8 mouse cellular contexts compared by ENCODE assay signal in the genomic region with DNA sequence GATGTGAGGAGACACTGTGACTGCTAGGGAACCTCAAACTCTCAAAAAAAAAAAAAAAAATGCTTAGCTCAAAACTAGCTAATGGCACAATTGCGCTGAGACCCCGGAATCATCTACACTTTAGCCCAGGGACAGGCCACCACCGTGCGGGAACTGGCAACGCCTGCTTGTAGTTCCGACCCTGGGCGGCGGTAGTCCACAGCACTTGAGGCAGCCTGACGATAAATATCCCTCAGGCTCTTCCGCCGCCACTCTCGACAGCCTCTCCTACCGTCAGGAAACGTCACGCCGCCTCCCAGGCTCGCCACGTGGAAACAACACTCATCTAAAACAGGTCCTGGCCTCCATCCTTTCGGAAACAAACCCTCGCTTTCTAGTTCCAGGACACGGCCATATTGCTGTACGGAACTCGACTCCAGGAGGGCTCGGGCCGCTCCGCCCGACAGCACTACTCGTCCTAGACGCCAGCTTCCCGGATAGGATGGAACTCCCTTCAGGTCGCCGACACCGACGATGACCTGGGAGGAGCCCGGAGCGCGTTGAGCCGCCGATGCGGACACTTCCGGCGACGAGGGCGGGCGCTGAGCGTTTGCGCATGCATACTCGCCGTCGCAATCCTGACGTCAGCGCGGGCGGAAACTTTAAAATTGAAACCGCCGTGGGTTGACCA. TPM values are rescaled to one million over a fixed set of nuclear protein-coding genes. Genes with fewer than 3 reads are reported as not detected.
DNase-seq lines count a peak whose midpoint lies in the region; ATAC-seq and TF ChIP-seq lines count a peak whose summit lies in the region.

A gene (minus strand): TSS at position 554 of the 670 bp plus-strand sequence.

- H3K4me3 ChIP-seq in CH12.LX (replicated peaks in 1 of 3; ENCODE audit: low read depth in 2 of 3, low read length in 2 of 3, poor library complexity in 1 of 3) = peak within 1 kb of the TSS; percentile 79 to 94 (median 88)
- peak within 1 kb of the TSS; percentile 65 for H3K4me3 ChIP-seq in forebrain, embryonic 11.5 days (ENCODE audit: low read depth, low read length)
- H3K4me3 ChIP-seq in heart, embryonic 16.5 days (ENCODE audit: low read length) = peak within 1 kb of the TSS; percentile 84
- peak within 1 kb of the TSS; percentile 72 for H3K4me3 ChIP-seq in liver, embryonic 15.5 days (replicated peaks)
- H3K4me3 ChIP-seq in neural tube, embryonic 12.5 days = peak within 1 kb of the TSS; percentile 59

- dilution Hi-C loops in CH12.LX (cut with MboI; ENCODE audit: extremely low pct_ligation_motif_present, extremely low pct_unique_long_range_greater_than_20kb, low sequenced_read_pairs) = no loop called here

- H3K27me3 ChIP-seq in CH12.LX (replicated peaks) = no peaks in the 10 kb centered on the region
- H3K27me3 ChIP-seq in forebrain, embryonic 11.5 days (ENCODE audit: control insufficient read depth, insufficient read depth, low read length) = no peaks in the 10 kb centered on the region
- H3K27me3 ChIP-seq in heart, embryonic 16.5 days (ENCODE audit: control insufficient read depth, insufficient read depth, low read length) = no peaks in the 10 kb centered on the region
- no peaks in the 10 kb centered on the region for H3K27me3 ChIP-seq in liver, embryonic 15.5 days
- H3K27me3 ChIP-seq in neural tube, embryonic 12.5 days (replicated peaks) = no peaks in the 10 kb centered on the region

- peak; percentile 92 for DNase-seq in CH12.LX (ENCODE audit: extremely low read depth)
- peak; percentile 82 for DNase-seq in c-Kit-positive CD71-positive TER-119-negative erythroid progenitor cells, embryonic 14.5 days (ENCODE audit: low read depth)
- peak; percentile 95 for DNase-seq in forebrain, embryonic 11.5 days (ENCODE audit: low spot score)
- peak; percentile 95 to 96 for DNase-seq in kidney, postnatal 36 days
- DNase-seq in telencephalon, adult 2 months (ENCODE audit: low read depth, low spot score) = peak; percentile 97

- peak in 1 of 2 experiments; percentile 32; a peak in 1 of 4 replicates for TF ChIP-seq CTCF in CH12.LX (conservative IDR thresholded peaks at IDR 0.05 in 1 of 2, IDR thresholded peaks at IDR 0.05 in 1 of 2; ENCODE audit: low read depth in 2 of 2, low read length in 2 of 2)

- peak; percentile 97 for ATAC-seq in forebrain, embryonic 11.5 days (replicated peaks; ENCODE audit: low FRiP score)
- peak; percentile 99 for ATAC-seq in heart, embryonic 16.5 days (replicated peaks; ENCODE audit: extremely low read depth, insufficient read depth, low FRiP score)
- ATAC-seq in liver, embryonic 15.5 days (ENCODE audit: insufficient read depth) = peak; percentile 96
- ATAC-seq in neural tube, embryonic 12.5 days (ENCODE audit: low FRiP score, low read depth) = peak; percentile 98

- no peaks in the 10 kb centered on the region for H3K9me3 ChIP-seq in CH12.LX (replicated peaks; ENCODE audit: low read length)
- H3K9me3 ChIP-seq in forebrain, embryonic 11.5 days (ENCODE audit: control insufficient read depth, low read length) = no peaks in the 10 kb centered on the region
- no peaks in the 10 kb centered on the region for H3K9me3 ChIP-seq in heart, embryonic 16.5 days (replicated peaks; ENCODE audit: control insufficient read depth, low read length)
- H3K9me3 ChIP-seq in liver, embryonic 15.5 days (replicated peaks) = no peaks in the 10 kb centered on the region
- H3K9me3 ChIP-seq in neural tube, embryonic 12.5 days = no peaks in the 10 kb centered on the region

- H3K4me1 ChIP-seq in CH12.LX (ENCODE audit: control insufficient read depth in 1 of 2, insufficient read depth in 2 of 2) = peaks cover 2 to 36% of the 10 kb centered on the region in 2 experiments; a peak in 3 of 4 replicates
- no peaks in the 10 kb centered on the region for H3K4me1 ChIP-seq in forebrain, embryonic 11.5 days (replicated peaks; ENCODE audit: control insufficient read depth, insufficient read depth, low read length)
- peaks cover 11% of the 10 kb centered on the region for H3K4me1 ChIP-seq in heart, embryonic 16.5 days (ENCODE audit: control insufficient read depth, insufficient read depth, low read length)
- peaks cover 18% of the 10 kb centered on the region for H3K4me1 ChIP-seq in liver, embryonic 15.5 days (replicated peaks)
- peaks cover 12% of the 10 kb centered on the region for H3K4me1 ChIP-seq in neural tube, embryonic 12.5 days

- TF ChIP-seq POLR2A in CH12.LX (IDR thresholded peaks at IDR 0.05; ENCODE audit: low read depth, low read length) = peak; percentile 91

- TF ChIP-seq RAD21 in CH12.LX (IDR thresholded peaks at IDR 0.05; ENCODE audit: low read depth, low read length) = peak; percentile 17; the same call in 1 of the 2 replicates

- in situ Hi-C loops in CH12.LX (cut with MboI; ENCODE audit: low pct_ligation_motif_present, low pct_unique_long_range_greater_than_20kb, low sequenced_read_pairs) = no loop called here

- peaks cover 23% of the 10 kb centered on the region for H3K79me2 ChIP-seq in CH12.LX (replicated peaks; ENCODE audit: control insufficient read depth, extremely low read depth, insufficient read depth, poor library complexity, severe bottlenecking)

- H3K36me3 ChIP-seq in CH12.LX (replicated peaks in 1 of 2; ENCODE audit: control insufficient read depth in 1 of 2, insufficient read depth in 1 of 2, low read length in 1 of 2) = peaks cover 2 to 18% of the 10 kb centered on the region in 2 experiments
- no peaks in the 10 kb centered on the region for H3K36me3 ChIP-seq in forebrain, embryonic 11.5 days (ENCODE audit: control insufficient read depth, insufficient read depth, low read length)
- no peaks in the 10 kb centered on the region for H3K36me3 ChIP-seq in heart, embryonic 16.5 days (ENCODE audit: control insufficient read depth, insufficient read depth)
- H3K36me3 ChIP-seq in liver, embryonic 15.5 days (replicated peaks) = no peaks in the 10 kb centered on the region
- H3K36me3 ChIP-seq in neural tube, embryonic 12.5 days = no peaks in the 10 kb centered on the region

- WGBS in forebrain, embryonic 11.5 days = under 1% methylated on average over 56 of the region's 56 CpGs
- WGBS in heart, embryonic 16.5 days = under 1% methylated on average over 56 of the region's 56 CpGs
- WGBS in liver, embryonic 15.5 days (ENCODE audit: insufficient replicate concordance) = under 1% methylated on average over 56 of the region's 56 CpGs
- WGBS in neural tube, embryonic 12.5 days = under 1% methylated on average over 56 of the region's 56 CpGs

- H3K27ac ChIP-seq in CH12.LX (ENCODE audit: insufficient read depth, low read depth) = peak within 1 kb of the TSS; percentile 98
- H3K27ac ChIP-seq in forebrain, embryonic 11.5 days (ENCODE audit: low read depth, low read length) = peak within 1 kb of the TSS; percentile 93
- H3K27ac ChIP-seq in heart, embryonic 16.5 days (ENCODE audit: low read length) = peak within 1 kb of the TSS; percentile 93
- H3K27ac ChIP-seq in liver, embryonic 15.5 days (replicated peaks) = peak within 1 kb of the TSS; percentile 98
- peak within 1 kb of the TSS; percentile 72 for H3K27ac ChIP-seq in neural tube, embryonic 12.5 days

- H3K9ac ChIP-seq in CH12.LX (ENCODE audit: insufficient read depth, low read depth) = peak within 1 kb of the TSS; percentile 94
- peak within 1 kb of the TSS; percentile 77 for H3K9ac ChIP-seq in forebrain, embryonic 11.5 days (ENCODE audit: low read length)
- peak within 1 kb of the TSS; percentile 89 for H3K9ac ChIP-seq in heart, embryonic 16.5 days (ENCODE audit: low read length)
- peak within 1 kb of the TSS; percentile 64 for H3K9ac ChIP-seq in liver, embryonic 15.5 days
- H3K9ac ChIP-seq in neural tube, embryonic 12.5 days = peak within 1 kb of the TSS; percentile 64

- TF ChIP-seq EP300 in CH12.LX (IDR thresholded peaks at IDR 0.05; ENCODE audit: low read length) = no peak

- H3K4me2 ChIP-seq in CH12.LX (ENCODE audit: insufficient read depth, low read depth, poor library complexity, severe bottlenecking) = peak within 1 kb of the TSS; percentile 95
- H3K4me2 ChIP-seq in forebrain, embryonic 11.5 days (ENCODE audit: low read depth, low read length, severe bottlenecking) = peak within 1 kb of the TSS; percentile 55
- H3K4me2 ChIP-seq in heart, embryonic 16.5 days (ENCODE audit: low read depth, low read length) = peak within 1 kb of the TSS; percentile 81
- H3K4me2 ChIP-seq in liver, embryonic 15.5 days = peak within 1 kb of the TSS; percentile 81
- H3K4me2 ChIP-seq in neural tube, embryonic 12.5 days (replicated peaks) = peak within 1 kb of the TSS; percentile 72

TF ChIP-seq in CH12.LX, 34 proteins besides CTCF, POLR2A, EP300 and RAD21 (continues in another document):
- TF ChIP-seq ZC3H11A (IDR thresholded peaks at IDR 0.05; ENCODE audit: low read depth, low read length) = no peak
- peak; percentile 98 for TF ChIP-seq MXI1 (IDR thresholded peaks at IDR 0.05; ENCODE audit: low read depth, low read length)
- TF ChIP-seq ELF1 (IDR thresholded peaks at IDR 0.05; ENCODE audit: low read depth, low read length) = peak; percentile 88
- TF ChIP-seq MAZ (IDR thresholded peaks at IDR 0.05; ENCODE audit: low read depth, low read length) = no peak; the same call in 1 of the 2 replicates
- peak; percentile 100 for TF ChIP-seq SIN3A (IDR thresholded peaks at IDR 0.05; ENCODE audit: low read length)
- TF ChIP-seq MYC (IDR thresholded peaks at IDR 0.05; ENCODE audit: low read depth, low read length) = peak; percentile 95
- peak; percentile 57; the same call in 1 of the 2 replicates for TF ChIP-seq IRF4 (IDR thresholded peaks at IDR 0.05; ENCODE audit: low read depth, low read length)
- peak; percentile 65; the same call in 1 of the 2 replicates for TF ChIP-seq TCF12 (IDR thresholded peaks at IDR 0.05; ENCODE audit: low read depth, low read length)
- no peak for TF ChIP-seq POLR2AphosphoS2 (IDR thresholded peaks at IDR 0.05; ENCODE audit: low read depth, low read length)
- TF ChIP-seq JUN (IDR thresholded peaks at IDR 0.05; ENCODE audit: insufficient read depth, low read depth, low read length) = no peak
- peak; percentile 79; the same call in 1 of the 2 replicates for TF ChIP-seq ZMIZ1 (IDR thresholded peaks at IDR 0.05; ENCODE audit: low read depth, low read length)
- no peak for TF ChIP-seq CHD1 (IDR thresholded peaks at IDR 0.05; ENCODE audit: low read depth, low read length)
- no peak; the same call in 1 of the 2 replicates for TF ChIP-seq MEF2A (IDR thresholded peaks at IDR 0.05; ENCODE audit: borderline replicate concordance, low read depth, low read length)
- TF ChIP-seq NELFE (IDR thresholded peaks at IDR 0.05; ENCODE audit: low read depth, low read length) = no peak; the same call in 1 of the 2 replicates

RNA-seq across cellular contexts. Expression of the gene that starts here (rescaled TPM):
- 22.9 and 23.4 TPM in 2 replicates for total RNA-seq in CH12.LX (2012; rRNA removed)
- total RNA-seq in CH12.LX (2014; rRNA removed) = 23.3 and 24.4 TPM in 2 replicates
- polyA plus RNA-seq in CH12.LX (2012; ENCODE audit: insufficient read length, low read depth) = 12.3 and 12.4 TPM in 2 replicates
- polyA plus RNA-seq in forebrain, embryonic 11.5 days (2014; fragmentation: Nextera tagmentation; extraction: Ambion mirVana) = 37.4 and 40.5 TPM in 2 replicates
- 14.0 and 16.2 TPM in 2 replicates for polyA plus RNA-seq in heart, embryonic 16.5 days (2015; fragmentation: Nextera tagmentation; extraction: Ambion mirVana)
- 9.7 and 9.9 TPM in 2 replicates for polyA plus RNA-seq in liver, embryonic 15.5 days (2015; fragmentation: Nextera tagmentation; extraction: Ambion mirVana)
- polyA plus RNA-seq in neural tube, embryonic 12.5 days (2016; fragmentation: Nextera tagmentation; extraction: Ambion mirVana) = 26.0 and 28.5 TPM in 2 replicates

Comparison
In these comparisons a context has a peak if more than half of its experiments do, and no peak if none do; other contexts are left out.
1. Peak in every context shown above with its lines: DNase-seq, ATAC-seq, H3K4me3 ChIP-seq and H3K27ac ChIP-seq.